Mouse (Mus musculus) embryo, embryonic 11.5 days (tissue): ENCODE measurements around the gene Nanog.
"Not testable (repeated sequence)": the region's sequence is repeated elsewhere in the genome, so short reads cannot be mapped to it uniquely, and the experiment has no call there.

Source experiments
- DNase-seq: peaks from one replicate; pipeline ENCODE4 v3.0.0-alpha.2; 2012; ENCODE audit warnings: low read depth, low spot score

Gene Nanog

GRCm38 (mm10) chr6:122707036-122707800 lies at the start of gene Nanog:
Gene Nanog (plus strand): TSS chr6:122707489.
- DNase-seq, result no peak

- no peak for DNase-seq
Observed at GRCm38 (mm10) chr6:122657630-122658029, 49.7 kb upstream of the Nanog start.

- peak; percentile 37 for DNase-seq
Observed at GRCm38 (mm10) chr6:122659567-122659966, 47.7 kb upstream of the Nanog start.

GRCm38 (mm10) chr6:122660601-122661379 lies 46.5 kb upstream of the Nanog start:
- peak; percentile 51 for DNase-seq

GRCm38 (mm10) chr6:122662551-122663264 lies 44.6 kb upstream of the Nanog start:
- no peak for DNase-seq

GRCm38 (mm10) chr6:122663596-122664206 lies 43.6 kb upstream of the Nanog start:
- no peak for DNase-seq

- DNase-seq, result no peak
Observed at GRCm38 (mm10) chr6:122665866-122666265, 41.4 kb upstream of the Nanog start.

- DNase-seq, result no peak
Observed at GRCm38 (mm10) chr6:122667715-122668114, 39.6 kb upstream of the Nanog start.

- no peak for DNase-seq
Observed at GRCm38 (mm10) chr6:122668823-122669222, 38.5 kb upstream of the Nanog start.

GRCm38 (mm10) chr6:122669406-122670200 lies 37.7 kb upstream of the Nanog start:
- DNase-seq, result peak; percentile 94

GRCm38 (mm10) chr6:122670201-122670551 lies 37.1 kb upstream of the Nanog start:
- no peak for DNase-seq

GRCm38 (mm10) chr6:122670841-122671240 lies 36.4 kb upstream of the Nanog start:
- no peak for DNase-seq

- DNase-seq, result no peak
Observed at GRCm38 (mm10) chr6:122672746-122673145, 34.5 kb upstream of the Nanog start.

- DNase-seq, result no peak
Observed at GRCm38 (mm10) chr6:122682646-122683045, 24.6 kb upstream of the Nanog start.

- no peak for DNase-seq
Observed at GRCm38 (mm10) chr6:122686709-122687108, 20.6 kb upstream of the Nanog start.

- DNase-seq, result no peak
Observed at GRCm38 (mm10) chr6:122689411-122690055, 17.8 kb upstream of the Nanog start.

GRCm38 (mm10) chr6:122690082-122690481 lies 17.2 kb upstream of the Nanog start:
- DNase-seq, result no peak

GRCm38 (mm10) chr6:122695398-122695797 lies 11.9 kb upstream of the Nanog start:
- no peak for DNase-seq

- DNase-seq, result not testable (repeated sequence)
Observed at GRCm38 (mm10) chr6:122699628-122700027, 7.7 kb upstream of the Nanog start.

GRCm38 (mm10) chr6:122701816-122702215 lies 5.5 kb upstream of the Nanog start:
- DNase-seq, result no peak
